Mouse (Mus musculus): ENCODE measurements around the gene Olfr43. TPM values are rescaled to one million over a fixed set of nuclear protein-coding genes. Genes with fewer than 3 reads are reported as not detected.

Gene Olfr43
- polyA plus RNA-seq (2014; fragmentation: Nextera tagmentation; extraction: Ambion mirVana): not detected in 2 replicates

- Histone ChIP-seq H3K27ac (replicated peaks in 1 of 2; ENCODE audit: control insufficient read depth in 1 of 2, insufficient read depth in 1 of 2, low read depth in 2 of 2, low read length in 2 of 2) (no peak within 1 kb of the TSS), H3K36me3 (ENCODE audit: control insufficient read depth, insufficient read depth, low read length) (no peaks in the 10 kb centered on the region), H3K4me2 (ENCODE audit: low read length) (no peak within 1 kb of the TSS), H3K9ac (ENCODE audit: low read length) (no peak within 1 kb of the TSS), H3K4me3 (ENCODE audit: control insufficient read depth in 1 of 2, insufficient read depth in 1 of 2, low read depth in 1 of 2, low read length in 2 of 2) (no peak within 1 kb of the TSS), H3K9me3 (ENCODE audit: control insufficient read depth, low read length) (0 out of 2 replicates have a peak, but pooled peaks cover 3% of the 10 kb centered on the region), H3K27me3 (ENCODE audit: control insufficient read depth, insufficient read depth, low read length) (no peaks in the 10 kb centered on the region), H3K4me1 (ENCODE audit: control insufficient read depth in 2 of 2, insufficient read depth in 2 of 2, low read length in 2 of 2) (no peaks in the 10 kb centered on the region)
- WGBS: 43% methylated on average over 1 of the region's 1 CpGs
- ATAC-seq (ENCODE audit: insufficient number of reproducible peaks, insufficient read depth, low FRiP score, low read depth): no peak
These were observed at the start of gene Olfr43 for GRCm38 (mm10) chr11:74211279-74211678. Gene Olfr43, minus strand, starts transcription at chr11:74211379.

- Histone ChIP-seq H3K4me2 (ENCODE audit: low read length) (no peak within 1 kb of the TSS), H3K27ac (replicated peaks in 1 of 2; ENCODE audit: control insufficient read depth in 1 of 2, insufficient read depth in 1 of 2, low read depth in 2 of 2, low read length in 2 of 2) (no peak within 1 kb of the TSS), H3K9ac (ENCODE audit: low read length) (no peak within 1 kb of the TSS), H3K9me3 (ENCODE audit: control insufficient read depth, low read length) (no peaks in the 10 kb centered on the region), H3K4me3 (ENCODE audit: control insufficient read depth in 1 of 2, insufficient read depth in 1 of 2, low read depth in 1 of 2, low read length in 2 of 2) (no peak within 1 kb of the TSS), H3K36me3 (ENCODE audit: control insufficient read depth, insufficient read depth, low read length) (no peaks in the 10 kb centered on the region), H3K4me1 (ENCODE audit: control insufficient read depth in 2 of 2, insufficient read depth in 2 of 2, low read length in 2 of 2) (no peaks in the 10 kb centered on the region), H3K27me3 (ENCODE audit: control insufficient read depth, insufficient read depth, low read length) (no peaks in the 10 kb centered on the region)
- WGBS: 42% methylated on average over 2 of the region's 2 CpGs
- ATAC-seq (ENCODE audit: insufficient number of reproducible peaks, insufficient read depth, low FRiP score, low read depth): no peak
These were observed 48.3 kb upstream of the Olfr43 start, which contains the start of gene Olfr406 for GRCm38 (mm10) chr11:74259508-74259907. Gene Olfr406, plus strand, starts transcription at chr11:74259808.

- no peak for ATAC-seq (ENCODE audit: insufficient number of reproducible peaks, insufficient read depth, low FRiP score, low read depth)
These were observed 30.0 kb upstream of the Olfr43 start for GRCm38 (mm10) chr11:74241201-74241600.

GRCm38 (mm10) chr11:74185949-74186348 lies 25.2 kb downstream of the Olfr43 start, which contains the start of gene Olfr403:
Gene Olfr403, plus strand, starts transcription at chr11:74186249.
- no peaks in the 10 kb centered on the region for H3K27me3 ChIP-seq (ENCODE audit: control insufficient read depth, insufficient read depth, low read length)
- no peaks in the 10 kb centered on the region for H3K4me1 ChIP-seq (ENCODE audit: control insufficient read depth in 2 of 2, insufficient read depth in 2 of 2, low read length in 2 of 2)
- peaks cover 7% of the 10 kb centered on the region; the same call in 1 of the 2 replicates for H3K9me3 ChIP-seq (ENCODE audit: control insufficient read depth, low read length)
- ATAC-seq (ENCODE audit: insufficient number of reproducible peaks, insufficient read depth, low FRiP score, low read depth): no peak
- no peak within 1 kb of the TSS for H3K9ac ChIP-seq (ENCODE audit: low read length)
- H3K27ac ChIP-seq (replicated peaks in 1 of 2; ENCODE audit: control insufficient read depth in 1 of 2, insufficient read depth in 1 of 2, low read depth in 2 of 2, low read length in 2 of 2): no peak within 1 kb of the TSS
- no peak within 1 kb of the TSS for H3K4me3 ChIP-seq (ENCODE audit: control insufficient read depth in 1 of 2, insufficient read depth in 1 of 2, low read depth in 1 of 2, low read length in 2 of 2)
- no peak within 1 kb of the TSS for H3K4me2 ChIP-seq (ENCODE audit: low read length)
- no peaks in the 10 kb centered on the region for H3K36me3 ChIP-seq (ENCODE audit: control insufficient read depth, insufficient read depth, low read length)

More at GRCm38 (mm10) chr11:74241201-74241600, 30.0 kb upstream of the Olfr43 start:
- Histone ChIP-seq H3K4me3 (ENCODE audit: control insufficient read depth in 1 of 2, insufficient read depth in 1 of 2, low read depth in 1 of 2, low read length in 2 of 2) (no peak overlapping the region), H3K4me1 (ENCODE audit: control insufficient read depth in 2 of 2, insufficient read depth in 2 of 2, low read length in 2 of 2) (no peaks in the 10 kb centered on the region), H3K4me2 (ENCODE audit: low read length) (no peak overlapping the region), H3K9me3 (ENCODE audit: control insufficient read depth, low read length) (peaks cover 5% of the 10 kb centered on the region; the same call in 1 of the 2 replicates), H3K27me3 (ENCODE audit: control insufficient read depth, insufficient read depth, low read length) (no peaks in the 10 kb centered on the region), H3K27ac (replicated peaks in 1 of 2; ENCODE audit: control insufficient read depth in 1 of 2, insufficient read depth in 1 of 2, low read depth in 2 of 2, low read length in 2 of 2) (no peak overlapping the region), H3K36me3 (ENCODE audit: control insufficient read depth, insufficient read depth, low read length) (no peaks in the 10 kb centered on the region), H3K9ac (ENCODE audit: low read length) (no peak overlapping the region)
- 85% methylated on average over 3 of the region's 3 CpGs for WGBS

GRCm38 (mm10) chr11:74183745-74184144 lies 27.4 kb downstream of the Olfr43 start:
- no peak overlapping the region for H3K4me2 ChIP-seq (ENCODE audit: low read length)
- no peak for ATAC-seq (ENCODE audit: insufficient number of reproducible peaks, insufficient read depth, low FRiP score, low read depth)
- H3K36me3 ChIP-seq (ENCODE audit: control insufficient read depth, insufficient read depth, low read length): no peaks in the 10 kb centered on the region
- H3K4me3 ChIP-seq (ENCODE audit: control insufficient read depth in 1 of 2, insufficient read depth in 1 of 2, low read depth in 1 of 2, low read length in 2 of 2): no peak overlapping the region
- H3K27me3 ChIP-seq (ENCODE audit: control insufficient read depth, insufficient read depth, low read length): no peaks in the 10 kb centered on the region
- no peak overlapping the region for H3K9ac ChIP-seq (ENCODE audit: low read length)
- H3K4me1 ChIP-seq (ENCODE audit: control insufficient read depth in 2 of 2, insufficient read depth in 2 of 2, low read length in 2 of 2): no peaks in the 10 kb centered on the region
- 60% methylated on average over 4 of the region's 4 CpGs for WGBS
- H3K9me3 ChIP-seq (ENCODE audit: control insufficient read depth, low read length): peaks cover 7% of the 10 kb centered on the region; the same call in 1 of the 2 replicates
- H3K27ac ChIP-seq (replicated peaks in 1 of 2; ENCODE audit: control insufficient read depth in 1 of 2, insufficient read depth in 1 of 2, low read depth in 2 of 2, low read length in 2 of 2): no peak overlapping the region

GRCm38 (mm10) chr11:74183168-74183567 lies 28.0 kb downstream of the Olfr43 start:
- 67% methylated on average over 4 of the region's 4 CpGs for WGBS
- Histone ChIP-seq H3K27ac (replicated peaks in 1 of 2; ENCODE audit: control insufficient read depth in 1 of 2, insufficient read depth in 1 of 2, low read depth in 2 of 2, low read length in 2 of 2) (no peak overlapping the region), H3K4me3 (ENCODE audit: control insufficient read depth in 1 of 2, insufficient read depth in 1 of 2, low read depth in 1 of 2, low read length in 2 of 2) (no peak overlapping the region), H3K9ac (ENCODE audit: low read length) (no peak overlapping the region), H3K27me3 (ENCODE audit: control insufficient read depth, insufficient read depth, low read length) (no peaks in the 10 kb centered on the region), H3K4me1 (ENCODE audit: control insufficient read depth in 2 of 2, insufficient read depth in 2 of 2, low read length in 2 of 2) (no peaks in the 10 kb centered on the region), H3K9me3 (ENCODE audit: control insufficient read depth, low read length) (peaks cover 7% of the 10 kb centered on the region; the same call in 1 of the 2 replicates), H3K36me3 (ENCODE audit: control insufficient read depth, insufficient read depth, low read length) (no peaks in the 10 kb centered on the region), H3K4me2 (ENCODE audit: low read length) (no peak overlapping the region)
- no peak for ATAC-seq (ENCODE audit: insufficient number of reproducible peaks, insufficient read depth, low FRiP score, low read depth)

- no peak overlapping the region for H3K4me3 ChIP-seq (ENCODE audit: control insufficient read depth in 1 of 2, insufficient read depth in 1 of 2, low read depth in 1 of 2, low read length in 2 of 2)
- ATAC-seq (ENCODE audit: insufficient number of reproducible peaks, insufficient read depth, low FRiP score, low read depth): no peak
- no peak overlapping the region for H3K9ac ChIP-seq (ENCODE audit: low read length)
- no peaks in the 10 kb centered on the region for H3K36me3 ChIP-seq (ENCODE audit: control insufficient read depth, insufficient read depth, low read length)
- H3K4me1 ChIP-seq (ENCODE audit: control insufficient read depth in 2 of 2, insufficient read depth in 2 of 2, low read length in 2 of 2): no peaks in the 10 kb centered on the region
- H3K4me2 ChIP-seq (ENCODE audit: low read length): no peak overlapping the region
- H3K27ac ChIP-seq (replicated peaks in 1 of 2; ENCODE audit: control insufficient read depth in 1 of 2, insufficient read depth in 1 of 2, low read depth in 2 of 2, low read length in 2 of 2): no peak overlapping the region
- H3K27me3 ChIP-seq (ENCODE audit: control insufficient read depth, insufficient read depth, low read length): no peaks in the 10 kb centered on the region
- no peaks in the 10 kb centered on the region for H3K9me3 ChIP-seq (ENCODE audit: control insufficient read depth, low read length)
These were observed 42.4 kb downstream of the Olfr43 start for GRCm38 (mm10) chr11:74168771-74169170.

All from heart, embryonic 14.5 days (tissue).